Mouse (Mus musculus) embryonic facial prominence, embryonic 14.5 days (tissue): ENCODE results near the gene Sntg2. TPM values are rescaled to one million over a fixed set of nuclear protein-coding genes. Genes with fewer than 3 reads are reported as not detected.

Source experiments
- ATAC-seq: fragments of 200-750 bp; cut with Nextera tagmentation; 2 replicates; pipeline ENCODE4 v1.8.0; 2017; ENCODE audit warnings: low read depth, moderate number of reproducible peaks, moderate TSS enrichment
- DNase-seq: peaks from one replicate; pipeline ENCODE4 v3.0.0-alpha.2; 2015; ENCODE audit warnings: low spot score
- H3K27ac ChIP-seq: fragments of 300-500 bp; sonication (generic); replicated peaks from 2 replicates; pipeline ENCODE4 v1.5.1; 2014; ENCODE audit warnings: low read depth, mild to moderate bottlenecking, low read length, moderate library complexity
- H3K27me3 ChIP-seq: fragments of 300-500 bp; sonication (generic); replicated peaks from 2 replicates; pipeline ENCODE4 v1.6.1; 2014; ENCODE audit warnings: low read length; ENCODE audit not compliant: control insufficient read depth, insufficient read depth
- H3K36me3 ChIP-seq: fragments of 300-500 bp; sonication (generic); 2 replicates; pipeline ENCODE4 v1.6.1; 2014; ENCODE audit warnings: low read length, mixed read lengths; ENCODE audit not compliant: control insufficient read depth, insufficient read depth
- H3K4me1 ChIP-seq: fragments of 300-500 bp; sonication (generic); 2 replicates; pipeline ENCODE4 v1.6.1; 2014; ENCODE audit warnings: antibody characterized with exemption, low read length; ENCODE audit not compliant: control insufficient read depth, insufficient read depth
- H3K4me2 ChIP-seq: fragments of 300-500 bp; sonication (generic); 2 replicates; pipeline ENCODE4 v1.6.1; 2014; ENCODE audit warnings: low read depth, mild to moderate bottlenecking, low read length, moderate library complexity, mixed read lengths
- H3K4me3 ChIP-seq: fragments of 300-500 bp; sonication (generic); 2 replicates; pipeline ENCODE4 v1.5.1; 2014; ENCODE audit warnings: low read depth, mild to moderate bottlenecking, low read length
- H3K9ac ChIP-seq: fragments of 300-500 bp; sonication (generic); 2 replicates; pipeline ENCODE4 v1.6.1; 2014; ENCODE audit warnings: low read depth, mild to moderate bottlenecking, low read length, moderate library complexity, mixed read lengths
- H3K9me3 ChIP-seq: fragments of 300-500 bp; sonication (generic); 2 replicates; pipeline ENCODE4 v1.6.1; 2016; ENCODE audit warnings: low read length; ENCODE audit not compliant: control insufficient read depth
- WGBS: fragments of 180-500 bp; shearing (Covaris S2); extraction: QIAGEN DNeasy Blood & Tissue Kit; methylation state at CpG from one replicate; pipeline ENCODE4 v1.1.7; 2014; 5-methylcytosine and 5-hydroxymethylcytosine counted together
- polyA plus RNA-seq: library from polyadenylated mRNA; unstranded; fragments of >200 nt; fragmentation: Nextera tagmentation; extraction: Ambion mirVana; gene quantifications from 2 replicates; pipeline ENCODE4 v1.2.1, GENCODE M21; 2014

Sntg2 gene
- polyA plus RNA-seq, 1 experiment from 2014 or later, result 3.8 TPM

DNA sequence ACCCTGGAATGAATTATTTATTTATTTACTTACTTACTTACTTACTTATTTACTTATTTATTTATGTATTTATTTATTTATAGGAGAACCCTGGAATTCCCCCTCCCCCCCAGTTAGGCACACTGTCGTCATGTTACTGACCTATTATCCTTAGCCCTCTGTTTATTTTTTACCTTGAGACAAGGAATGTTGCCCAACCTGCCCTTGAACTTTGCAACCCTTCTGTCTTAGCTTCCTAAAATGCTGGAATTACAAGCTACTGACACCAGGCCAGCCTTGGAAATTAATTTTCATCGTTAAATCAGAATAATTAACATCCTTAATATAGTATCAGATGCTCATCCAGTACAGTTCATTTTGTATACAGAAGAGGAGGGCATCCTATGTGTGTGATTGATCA lies 10.9 kb downstream of the Sntg2 start:
- no peak for ATAC-seq
- H3K4me2 ChIP-seq, result no peak overlapping the region
- no peak overlapping the region for H3K9ac ChIP-seq
- no peaks in the 10 kb centered on the region for H3K36me3 ChIP-seq
- no peak for DNase-seq
- no peaks in the 10 kb centered on the region for H3K4me1 ChIP-seq
- H3K9me3 ChIP-seq, result no peaks in the 10 kb centered on the region
- no peak overlapping the region for H3K27ac ChIP-seq
- 75% methylated on average over 2 of the region's 2 CpGs for WGBS
- no peaks in the 10 kb centered on the region for H3K27me3 ChIP-seq
- no peak overlapping the region for H3K4me3 ChIP-seq

- no peaks in the 10 kb centered on the region for H3K4me1 ChIP-seq
- ATAC-seq (no peak), DNase-seq (no peak)
- H3K9me3 ChIP-seq, result no peaks in the 10 kb centered on the region
- H3K4me3 ChIP-seq, result no peak overlapping the region
- WGBS, result 38% methylated on average over 6 of the region's 6 CpGs
- H3K36me3 ChIP-seq, result no peaks in the 10 kb centered on the region
- no peak overlapping the region for H3K4me2 ChIP-seq
- H3K27me3 ChIP-seq, result no peaks in the 10 kb centered on the region
- no peak overlapping the region for H3K27ac ChIP-seq
- H3K9ac ChIP-seq, result no peak overlapping the region
Measured at GRCm38 (mm10) chr12:30357666-30358065, 15.5 kb downstream of the Sntg2 start.

DNA sequence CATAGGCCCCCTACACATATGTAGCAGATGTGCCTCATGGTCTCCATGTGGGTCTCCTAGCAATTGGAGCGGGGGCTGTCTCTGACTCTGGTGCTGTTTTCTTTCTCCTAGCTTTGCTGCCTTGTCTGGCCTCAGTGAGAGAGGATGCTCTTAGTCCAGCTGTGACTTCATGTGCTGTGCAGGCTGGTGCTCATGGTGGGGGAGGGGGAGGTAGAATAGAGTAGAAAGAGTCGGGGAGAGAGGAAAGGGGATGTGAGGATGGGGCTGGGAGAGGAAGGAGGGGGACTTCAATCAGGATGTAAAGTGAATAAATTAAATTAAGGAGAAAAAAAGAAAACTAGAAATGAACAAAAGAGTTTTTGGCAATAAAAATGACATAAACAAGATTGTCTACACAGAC lies 20.8 kb downstream of the Sntg2 start:
- Histone ChIP-seq H3K4me2 (no peak overlapping the region), H3K4me3 (no peak overlapping the region), H3K36me3 (no peaks in the 10 kb centered on the region), H3K9me3 (no peaks in the 10 kb centered on the region), H3K27ac (no peak overlapping the region), H3K4me1 (no peaks in the 10 kb centered on the region), H3K27me3 (no peaks in the 10 kb centered on the region), H3K9ac (no peak overlapping the region)
- no peak for ATAC-seq
- DNase-seq, result no peak
- 29% methylated on average over 2 of the region's 2 CpGs for WGBS

- H3K27me3 ChIP-seq, result no peaks in the 10 kb centered on the region
- H3K27ac ChIP-seq, result no peak overlapping the region
- H3K4me1 ChIP-seq, result no peaks in the 10 kb centered on the region
- DNase-seq (no peak), ATAC-seq (no peak)
- H3K9me3 ChIP-seq, result no peaks in the 10 kb centered on the region
- H3K36me3 ChIP-seq, result no peaks in the 10 kb centered on the region
- no peak overlapping the region for H3K4me3 ChIP-seq
- WGBS, result 84% methylated on average over 1 of the region's 1 CpGs
- no peak overlapping the region for H3K9ac ChIP-seq
- H3K4me2 ChIP-seq, result no peak overlapping the region
Measured at GRCm38 (mm10) chr12:30348036-30348435, 25.1 kb downstream of the Sntg2 start.

GRCm38 (mm10) chr12:30347284-30347683 lies 25.9 kb downstream of the Sntg2 start:
- no peak overlapping the region for H3K4me3 ChIP-seq
- no peaks in the 10 kb centered on the region for H3K36me3 ChIP-seq
- no peak overlapping the region for H3K9ac ChIP-seq
- H3K4me2 ChIP-seq, result no peak overlapping the region
- WGBS, result 82% methylated on average over 4 of the region's 4 CpGs
- no peak for DNase-seq
- no peak for ATAC-seq
- H3K27me3 ChIP-seq, result no peaks in the 10 kb centered on the region
- H3K27ac ChIP-seq, result no peak overlapping the region
- no peaks in the 10 kb centered on the region for H3K9me3 ChIP-seq
- no peaks in the 10 kb centered on the region for H3K4me1 ChIP-seq

DNA sequence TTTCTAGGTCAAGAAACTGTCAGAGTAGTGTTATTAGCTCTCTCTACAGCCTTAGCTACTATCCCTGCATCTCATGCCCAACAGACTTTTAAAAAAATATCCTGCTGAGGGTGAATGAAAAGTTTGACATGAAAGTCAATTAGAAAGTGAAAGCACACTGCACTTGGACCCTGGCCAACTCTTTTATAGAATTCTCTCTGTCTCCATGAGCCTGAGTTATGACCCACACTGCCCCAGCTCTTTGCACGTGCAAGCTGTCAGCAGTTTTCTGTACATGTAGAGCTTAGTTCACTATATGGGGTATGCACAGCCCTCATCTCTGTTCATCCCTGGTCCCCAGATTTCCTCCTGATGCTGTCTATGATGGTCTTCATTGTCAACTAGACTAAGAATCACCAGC lies 28.4 kb downstream of the Sntg2 start:
- 45% methylated on average over 1 of the region's 1 CpGs for WGBS
- H3K9me3 ChIP-seq, result no peaks in the 10 kb centered on the region
- no peak overlapping the region for H3K9ac ChIP-seq
- H3K4me2 ChIP-seq, result no peak overlapping the region
- H3K4me3 ChIP-seq, result no peak overlapping the region
- no peaks in the 10 kb centered on the region for H3K27me3 ChIP-seq
- H3K27ac ChIP-seq, result no peak overlapping the region
- H3K36me3 ChIP-seq, result no peaks in the 10 kb centered on the region
- ATAC-seq, result no peak
- H3K4me1 ChIP-seq, result no peaks in the 10 kb centered on the region
- DNase-seq, result no peak

- Histone ChIP-seq H3K27ac (no peak overlapping the region), H3K4me3 (no peak overlapping the region), H3K4me1 (no peaks in the 10 kb centered on the region), H3K27me3 (no peaks in the 10 kb centered on the region), H3K36me3 (no peaks in the 10 kb centered on the region), H3K9ac (no peak overlapping the region), H3K4me2 (no peak overlapping the region), H3K9me3 (no peaks in the 10 kb centered on the region)
- no peak for DNase-seq
- WGBS, result 92% methylated on average over 5 of the region's 5 CpGs
- ATAC-seq, result no peak
Measured at GRCm38 (mm10) chr12:30336301-30336700, 36.9 kb downstream of the Sntg2 start.

GRCm38 (mm10) chr12:30334502-30334901 lies 38.7 kb downstream of the Sntg2 start:
- no peak overlapping the region for H3K4me2 ChIP-seq
- H3K9ac ChIP-seq, result no peak overlapping the region
- DNase-seq, result no peak
- ATAC-seq, result no peak
- H3K4me1 ChIP-seq, result no peaks in the 10 kb centered on the region
- 90% methylated on average over 2 of the region's 2 CpGs for WGBS
- no peaks in the 10 kb centered on the region for H3K36me3 ChIP-seq
- no peaks in the 10 kb centered on the region for H3K9me3 ChIP-seq
- no peaks in the 10 kb centered on the region for H3K27me3 ChIP-seq
- H3K4me3 ChIP-seq, result no peak overlapping the region
- H3K27ac ChIP-seq, result no peak overlapping the region

GRCm38 (mm10) chr12:30317971-30318370 lies 55.2 kb downstream of the Sntg2 start:
- 55% methylated on average over 2 of the region's 2 CpGs for WGBS
- H3K4me3 ChIP-seq, result no peak overlapping the region
- H3K27me3 ChIP-seq, result no peaks in the 10 kb centered on the region; the same call in 1 of the 2 replicates
- DNase-seq (no peak), ATAC-seq (no peak)
- H3K4me2 ChIP-seq, result no peak overlapping the region
- no peak overlapping the region for H3K27ac ChIP-seq
- no peaks in the 10 kb centered on the region for H3K9me3 ChIP-seq
- H3K9ac ChIP-seq, result no peak overlapping the region
- no peaks in the 10 kb centered on the region for H3K4me1 ChIP-seq
- no peaks in the 10 kb centered on the region for H3K36me3 ChIP-seq
